Mouse (Mus musculus) kidney, adult 2 months (tissue): ENCODE results near the gene Nfia.

Experiments used
- CTCF ChIP-seq: fragments of 200-500 bp; conservative IDR thresholded peaks from 2 replicates; pipeline ENCODE4 v1.5.1; 2011; ENCODE audit warnings: low read depth, mild to moderate bottlenecking, control low read depth, low read length, moderate library complexity, mixed read lengths; ENCODE audit not compliant: insufficient read depth, insufficient read length
- POLR2A ChIP-seq: fragments of 200-500 bp; IDR thresholded peaks from one replicate; pipeline ENCODE4 v1.6.1; 2011; ENCODE audit warnings: low read depth, low read length, control low read depth

- TF ChIP-seq CTCF (no peak), POLR2A (no peak)
These were observed 42.5 kb upstream of the Nfia start for GRCm38 (mm10) chr4:97729999-97730398.
